Mouse (Mus musculus) MN1 (cell line): Measurements from ENCODE around the gene Stxbp6.

ENCODE experiments used
- DNase-seq: peaks from one replicate; pipeline ENCODE4 v3.0.0-alpha.2; 2016; ENCODE audit warnings: low spot score

Stxbp6 gene

GRCm38 (mm10) chr12:44996274-44996673 is 78.2 kb downstream of the Stxbp6 start:
- DNase-seq: no peak

DNA sequence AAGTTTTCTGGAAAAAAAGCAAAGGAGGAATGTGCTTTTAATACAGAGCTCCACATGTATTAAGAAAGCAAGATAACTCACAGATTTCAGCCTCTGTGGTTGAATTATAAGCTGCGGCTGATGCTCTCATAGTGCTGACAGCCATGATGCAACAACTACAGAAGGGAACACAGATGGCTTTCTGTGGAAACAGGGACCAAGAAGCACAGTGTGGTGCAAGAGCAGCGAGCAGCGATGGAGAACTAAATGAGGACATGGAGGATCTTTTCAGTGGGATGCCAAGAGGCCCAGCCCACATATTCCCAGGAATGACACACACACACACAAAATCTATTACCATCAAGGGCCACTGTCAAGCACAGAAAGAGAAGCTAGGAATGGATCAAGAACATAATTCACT is 81.1 kb downstream of the Stxbp6 start:
- no peak for DNase-seq

- no peak for DNase-seq
Observed at GRCm38 (mm10) chr12:44992847-44993246, 81.7 kb downstream of the Stxbp6 start.

- DNase-seq: no peak
Observed at GRCm38 (mm10) chr12:44990379-44990778, 84.1 kb downstream of the Stxbp6 start.

- no peak for DNase-seq
Observed at GRCm38 (mm10) chr12:44989011-44989410, 85.5 kb downstream of the Stxbp6 start.

- DNase-seq: no peak
Observed at GRCm38 (mm10) chr12:44987762-44988161, 86.7 kb downstream of the Stxbp6 start.

- no peak for DNase-seq
Observed at GRCm38 (mm10) chr12:44979316-44979848, 95.1 kb downstream of the Stxbp6 start.

DNA sequence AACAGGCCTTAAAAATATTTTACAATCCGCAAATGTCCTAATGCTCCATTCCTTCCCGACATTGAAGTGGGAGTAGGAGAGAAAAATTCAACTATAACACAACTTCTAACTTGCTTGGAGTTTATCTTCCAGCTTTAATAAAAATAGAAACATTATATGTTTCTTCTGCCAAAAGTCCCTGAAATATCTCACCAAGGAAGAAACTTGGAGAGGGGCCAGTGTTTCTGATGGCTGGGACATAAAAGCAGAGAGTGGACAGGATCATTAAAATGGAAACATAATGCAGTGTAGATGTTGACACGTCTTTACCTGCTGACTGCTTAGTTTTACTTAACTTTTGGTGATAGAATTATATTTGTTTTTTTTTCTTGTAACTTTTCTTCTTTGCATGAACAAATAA is 99.2 kb downstream of the Stxbp6 start:
- no peak for DNase-seq

- no peak for DNase-seq
Observed at GRCm38 (mm10) chr12:44971477-44971876, 103.0 kb downstream of the Stxbp6 start.

DNA sequence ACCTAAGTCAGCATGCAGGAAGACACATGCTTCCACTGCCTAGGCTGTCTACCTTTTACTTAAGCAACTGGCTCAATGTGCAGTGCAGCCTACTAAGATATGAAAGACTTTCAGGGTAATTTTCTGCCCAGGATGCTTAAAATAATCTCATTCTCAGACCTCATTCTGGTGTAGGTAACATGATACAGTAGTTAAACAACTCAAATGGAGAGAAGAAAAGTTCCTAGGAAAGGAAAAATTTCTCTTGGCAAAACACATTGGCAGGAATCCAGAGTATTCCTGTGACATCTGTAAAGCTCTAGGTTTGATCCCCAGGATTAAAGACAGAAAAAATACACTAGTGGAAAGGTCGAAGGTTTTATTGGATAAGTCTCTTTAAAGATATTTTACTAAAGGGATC is 107.1 kb downstream of the Stxbp6 start:
- no peak for DNase-seq

- no peak for DNase-seq
Observed at GRCm38 (mm10) chr12:44957474-44957873, 117.0 kb downstream of the Stxbp6 start.

- no peak for DNase-seq
Observed at GRCm38 (mm10) chr12:44953121-44953520, 121.4 kb downstream of the Stxbp6 start.

GRCm38 (mm10) chr12:44952072-44952471 is 122.4 kb downstream of the Stxbp6 start:
- no peak for DNase-seq

DNA sequence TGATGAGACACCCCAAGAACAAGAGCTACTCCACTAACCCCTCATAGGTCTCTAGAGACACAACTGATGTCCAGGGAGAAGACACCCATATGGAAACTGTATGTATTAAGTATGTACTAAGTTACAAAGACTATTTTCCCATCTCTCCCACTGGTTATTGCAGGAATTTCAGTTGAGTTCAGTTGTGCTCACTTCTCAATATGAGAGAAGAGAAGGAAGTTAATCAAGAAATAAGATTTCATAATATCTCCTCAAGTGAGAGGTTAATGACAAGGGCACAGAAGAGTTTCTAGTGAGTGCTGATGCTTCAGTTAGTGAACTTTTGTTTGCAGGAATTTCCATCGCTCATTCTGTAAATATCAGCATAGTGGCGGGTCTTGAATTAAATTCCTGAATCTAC is 124.0 kb downstream of the Stxbp6 start:
- no peak for DNase-seq

GRCm38 (mm10) chr12:44947823-44948222 is 126.7 kb downstream of the Stxbp6 start:
- no peak for DNase-seq

GRCm38 (mm10) chr12:44940325-44940724 is 134.2 kb downstream of the Stxbp6 start:
- DNase-seq: no peak

- DNase-seq: no peak
Observed at GRCm38 (mm10) chr12:44939106-44939505, 135.4 kb downstream of the Stxbp6 start.

- DNase-seq: no peak
Observed at GRCm38 (mm10) chr12:44932954-44933353, 141.6 kb downstream of the Stxbp6 start.

GRCm38 (mm10) chr12:44931716-44932115 is 142.8 kb downstream of the Stxbp6 start:
- DNase-seq: no peak

DNA sequence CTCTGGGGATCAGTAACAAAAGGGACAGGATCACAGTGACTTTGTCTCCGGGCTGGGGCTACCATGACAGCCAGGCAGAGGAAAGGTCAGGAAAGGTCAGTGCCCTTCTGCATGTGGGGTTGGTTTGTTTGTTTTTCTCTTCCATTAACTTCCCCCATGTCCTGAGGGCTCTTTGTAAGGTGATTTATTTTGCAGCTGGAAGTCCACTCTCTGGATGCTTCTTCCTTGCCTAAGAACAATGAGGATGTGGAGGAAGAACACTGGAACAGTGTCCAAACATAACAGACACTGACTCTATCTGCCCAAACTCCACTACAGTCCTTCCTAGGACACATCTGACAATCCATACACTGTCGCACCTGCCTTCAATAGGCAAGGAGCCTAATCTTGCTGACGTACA is 146.1 kb downstream of the Stxbp6 start:
- DNase-seq: no peak

GRCm38 (mm10) chr12:44925901-44926300 is 148.6 kb downstream of the Stxbp6 start:
- DNase-seq: no peak

GRCm38 (mm10) chr12:44923273-44923672 is 151.2 kb downstream of the Stxbp6 start:
- no peak for DNase-seq

DNA sequence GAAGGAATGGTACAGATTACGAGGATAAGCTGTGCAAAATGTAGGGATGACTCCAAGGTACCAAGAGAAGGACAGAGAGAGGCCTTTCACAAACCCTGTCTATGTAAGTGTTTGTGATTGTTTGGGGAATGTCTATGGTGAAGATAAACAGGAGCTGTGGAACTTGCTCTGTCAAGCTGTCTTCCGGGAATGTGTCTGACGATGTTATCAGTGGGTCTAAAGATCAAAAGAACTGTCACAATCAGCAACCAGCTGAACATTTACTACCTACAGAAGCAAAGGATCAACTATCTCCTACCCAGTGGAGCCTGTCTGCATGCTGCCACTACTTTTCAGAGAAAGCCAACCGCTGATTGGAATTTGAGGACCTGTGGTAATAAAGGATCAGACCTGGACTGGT is 152.3 kb downstream of the Stxbp6 start:
- DNase-seq: no peak

DNA sequence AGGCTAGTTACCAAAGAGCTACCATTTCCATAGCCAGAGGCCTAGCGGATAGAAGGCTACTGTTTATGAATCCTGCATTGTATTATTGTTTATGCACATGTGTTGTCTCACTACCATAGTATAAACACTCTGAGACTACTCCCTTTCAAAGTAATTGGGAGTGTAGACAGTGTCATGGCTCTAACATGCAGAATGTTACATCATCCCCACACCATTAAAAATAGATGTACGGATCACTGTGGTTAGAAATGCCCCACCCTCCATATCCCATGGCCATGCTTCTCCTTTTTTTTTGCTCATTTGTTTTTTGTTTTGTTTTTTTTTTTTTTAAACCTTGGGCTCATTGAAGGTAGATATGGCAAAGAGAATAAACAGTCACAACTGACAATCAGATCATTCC is 154.9 kb downstream of the Stxbp6 start:
- DNase-seq: no peak

DNA sequence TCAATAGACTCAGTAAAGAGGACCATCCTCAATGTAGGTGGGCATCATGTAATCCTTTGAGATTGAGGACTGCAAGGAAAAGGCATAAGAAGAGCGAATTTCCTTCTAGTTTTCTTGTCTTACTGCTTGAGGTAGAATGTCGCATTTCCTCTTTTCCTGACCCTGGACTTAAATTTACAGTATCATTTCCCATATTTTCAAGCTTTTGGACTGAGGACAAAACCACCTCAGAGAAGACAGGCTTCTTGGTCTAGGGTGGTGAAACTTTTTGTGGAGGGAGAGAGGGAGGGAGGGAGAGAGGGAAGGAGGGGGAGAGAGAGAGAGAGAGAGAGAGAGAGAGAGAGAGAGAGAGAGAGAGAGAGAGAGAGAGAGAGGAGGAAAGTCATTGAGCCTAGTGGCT is 155.6 kb downstream of the Stxbp6 start:
- DNase-seq: no peak
